Mouse (Mus musculus) MEL (cell line): ENCODE measurements around the gene Phf12.

ENCODE experiments used
- CTCF ChIP-seq, 3 experiments: IDR thresholded peaks in 2 of 3; conservative IDR thresholded peaks in 1 of 3; 2 replicates each; pipeline ENCODE4 v1.5.1; 2011 to 2012; ENCODE audit warnings: low read length in 3 of 3, low read depth in 2 of 3, mild to moderate bottlenecking in 2 of 3, improper control_type of control experiment in 1 of 3, inconsistent platforms in 1 of 3, mixed read lengths in 1 of 3, moderate library complexity in 1 of 3; ENCODE audit not compliant: control insufficient read depth in 1 of 3, insufficient read depth in 1 of 3, poor library complexity in 1 of 3, severe bottlenecking in 1 of 3
- E2F4 ChIP-seq: IDR thresholded peaks from 2 replicates; pipeline ENCODE4 v1.6.1; 2011; ENCODE audit warnings: low read depth, low read length, improper control_type of control experiment, borderline replicate concordance
- EP300 ChIP-seq, 2 experiments: IDR thresholded peaks; 2 replicates each; pipeline ENCODE4 v1.6.1; 2011; ENCODE audit warnings: improper control_type of control experiment in 2 of 2, low read length in 2 of 2, low read depth in 1 of 2, mild to moderate bottlenecking in 1 of 2
- MYC ChIP-seq: IDR thresholded peaks from 2 replicates; pipeline ENCODE4 v1.6.1; 2011; ENCODE audit warnings: low read depth, mild to moderate bottlenecking, low read length, improper control_type of control experiment, moderate library complexity
- NELFE ChIP-seq: IDR thresholded peaks from 2 replicates; pipeline ENCODE4 v1.6.1; 2011; ENCODE audit warnings: low read depth, low read length, improper control_type of control experiment
- POLR2A ChIP-seq, 2 experiments: IDR thresholded peaks; 2 replicates each; pipeline ENCODE4 v1.6.1; 2011 to 2012; ENCODE audit warnings: low read length in 2 of 2, mild to moderate bottlenecking in 2 of 2, control low read depth in 1 of 2, improper control_type of control experiment in 1 of 2, low read depth in 1 of 2, moderate library complexity in 1 of 2; ENCODE audit not compliant: control insufficient read depth in 1 of 2, insufficient read depth in 1 of 2, poor library complexity in 1 of 2
- RCOR1 ChIP-seq: IDR thresholded peaks from 2 replicates; pipeline ENCODE4 v1.6.1; 2012; ENCODE audit warnings: low read depth, mild to moderate bottlenecking, inconsistent platforms, low read length, improper control_type of control experiment
- SIN3A ChIP-seq: IDR thresholded peaks from 2 replicates; pipeline ENCODE4 v1.6.1; 2012; ENCODE audit warnings: low read length, improper control_type of control experiment, inconsistent platforms
- SMC3 ChIP-seq: IDR thresholded peaks from 2 replicates; pipeline ENCODE4 v1.6.1; 2011; ENCODE audit warnings: low read depth, low read length, improper control_type of control experiment
- ZNF384 ChIP-seq: IDR thresholded peaks from 2 replicates; pipeline ENCODE4 v1.6.1; 2012; ENCODE audit warnings: low read depth, mild to moderate bottlenecking, inconsistent platforms, low read length, improper control_type of control experiment

DNA sequence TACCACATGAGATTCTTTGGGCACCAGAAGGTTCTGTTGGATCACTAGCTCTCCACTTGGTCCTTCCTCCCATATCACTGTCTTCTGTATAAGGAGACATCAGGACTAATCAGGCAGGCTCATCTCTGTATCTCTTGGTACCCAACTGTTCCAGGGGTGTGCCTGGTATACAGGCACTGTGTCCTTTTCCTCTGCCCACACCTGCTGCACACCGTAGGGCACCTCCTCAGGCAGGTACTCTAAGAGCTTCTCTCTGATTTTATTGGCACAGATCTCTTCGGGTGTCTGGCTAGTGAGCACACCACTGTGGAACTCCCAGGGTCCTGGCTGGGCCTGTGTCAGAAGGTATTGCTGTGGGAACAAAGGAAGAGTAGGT, 91.7 kb downstream of the Phf12 start:
- TF ChIP-seq E2F4 (no peak), SIN3A (no peak), NELFE (no peak), EP300 (IDR thresholded peaks at IDR 0.05; ENCODE audit: low read depth in 1 of 2, low read length in 2 of 2) (no peak), RCOR1 (no peak), ZNF384 (no peak), SMC3 (no peak), POLR2A (IDR thresholded peaks at IDR 0.05; ENCODE audit: control insufficient read depth in 1 of 2, insufficient read depth in 1 of 2, low read depth in 1 of 2, low read length in 2 of 2, poor library complexity in 1 of 2) (no peak), CTCF (IDR thresholded peaks at IDR 0.05 in 2 of 3, conservative IDR thresholded peaks at IDR 0.05 in 1 of 3; ENCODE audit: control insufficient read depth in 1 of 3, insufficient read depth in 1 of 3, low read depth in 2 of 3, low read length in 3 of 3, poor library complexity in 1 of 3, severe bottlenecking in 1 of 3) (no peak), MYC (no peak)
